Mouse (Mus musculus): Measurements from ENCODE around the gene Grhl1.

DNA sequence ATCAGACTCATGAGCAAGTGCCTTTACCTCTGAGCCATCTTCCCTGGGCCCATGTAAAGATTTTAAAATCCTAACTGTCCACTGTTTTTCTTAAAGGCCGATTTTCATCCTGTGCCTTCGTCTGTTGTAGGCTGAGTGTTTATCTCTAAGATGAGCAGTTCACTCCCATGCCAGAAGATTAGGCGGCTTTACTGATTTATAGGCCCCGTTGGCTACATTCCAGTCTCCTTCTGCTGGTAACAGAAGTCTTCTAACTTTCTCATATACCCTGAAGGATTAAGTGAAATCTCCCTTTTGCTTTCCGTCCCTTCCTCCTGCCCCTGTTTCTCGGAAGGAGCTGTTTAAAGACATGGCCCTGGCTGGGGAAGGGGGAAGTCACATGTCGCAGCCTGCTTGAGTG, 2.8 kb downstream of the Grhl1 start:
- TF ChIP-seq EP300 (IDR thresholded peaks at IDR 0.05; ENCODE audit: insufficient read depth, low read depth, low read length) = no peak
- no peak for TF ChIP-seq CTCF (IDR thresholded peaks at IDR 0.05; ENCODE audit: low read depth, low read length)
- TF ChIP-seq POLR2A (IDR thresholded peaks at IDR 0.05; ENCODE audit: insufficient read depth, low read length) = no peak
